Mouse (Mus musculus) myocyte (in vitro differentiated cells): ENCODE results near the gene Atrnl1.

ENCODE experiments used
- MAX ChIP-seq: IDR thresholded peaks from one replicate; pipeline ENCODE4 v1.6.1; 2011; ENCODE audit warnings: low read depth, mild to moderate bottlenecking, control low read depth
- MYOD1 ChIP-seq, 3 experiments: IDR thresholded peaks; one replicate each; pipeline ENCODE4 v1.6.1; 2011; ENCODE audit warnings: control low read depth in 2 of 3, low read depth in 2 of 3, mild to moderate bottlenecking in 2 of 3, moderate library complexity in 1 of 3; ENCODE audit not compliant: insufficient read length in 2 of 3, control insufficient read depth in 1 of 3
- MYOG ChIP-seq, 3 experiments: IDR thresholded peaks; one replicate each; pipeline ENCODE4 v1.6.1; 2011; ENCODE audit warnings: control low read depth in 2 of 3, low read depth in 2 of 3, mild to moderate bottlenecking in 2 of 3; ENCODE audit not compliant: insufficient read length in 2 of 3, control insufficient read depth in 1 of 3, insufficient read depth in 1 of 3
- POLR2A ChIP-seq: IDR thresholded peaks from one replicate; pipeline ENCODE4 v1.6.1; 2011; ENCODE audit warnings: low read depth, mild to moderate bottlenecking, control low read depth, moderate library complexity; ENCODE audit not compliant: insufficient read length
- POLR2AphosphoS2 ChIP-seq: IDR thresholded peaks from one replicate; pipeline ENCODE4 v1.6.1; 2011; ENCODE audit warnings: low read depth, control low read depth; ENCODE audit not compliant: insufficient read length

- TF ChIP-seq POLR2A (no peak), MYOD1 (IDR thresholded peaks at IDR 0.05; ENCODE audit: control insufficient read depth in 1 of 3, insufficient read length in 2 of 3, low read depth in 2 of 3) (no peak), MAX (no peak), POLR2AphosphoS2 (no peak), MYOG (IDR thresholded peaks at IDR 0.05; ENCODE audit: control insufficient read depth in 1 of 3, insufficient read depth in 1 of 3, insufficient read length in 2 of 3, low read depth in 2 of 3) (no peak)
Observed at GRCm38 (mm10) chr19:57985918-57986900, 375.4 kb downstream of the Atrnl1 start.
